Mouse (Mus musculus): ENCODE measurements around the gene Cyb5r3. TPM values are rescaled to one million over a fixed set of nuclear protein-coding genes. Genes with fewer than 3 reads are reported as not detected.

Gene Cyb5r3
- polyA plus RNA-seq, 1 experiment from 2014 or later: 121 TPM

- Histone ChIP-seq H3K4me2 (ENCODE audit: low read length) (peak overlapping the region; percentile 80), H3K27ac (ENCODE audit: low read length) (peak overlapping the region; percentile 91), H3K4me3 (ENCODE audit: low read depth, low read length) (peak overlapping the region; percentile 98), H3K36me3 (ENCODE audit: control insufficient read depth, insufficient read depth, low read length) (no peaks in the 10 kb centered on the region), H3K9me3 (replicated peaks; ENCODE audit: control insufficient read depth, low read length, poor library complexity, severe bottlenecking) (no peaks in the 10 kb centered on the region), H3K27me3 (ENCODE audit: control insufficient read depth, insufficient read depth, low read depth, low read length) (no peaks in the 10 kb centered on the region), H3K4me1 (ENCODE audit: control insufficient read depth, insufficient read depth, low read length) (peaks cover 17% of the 10 kb centered on the region), H3K9ac (ENCODE audit: low read depth, low read length) (peak overlapping the region; percentile 96)
- ATAC-seq: peak; percentile 98
- WGBS: 1% methylated on average over 66 of the region's 67 CpGs
Measured at GRCm38 (mm10) chr15:83171712-83172481, 495 bp downstream of the Cyb5r3 start.

GRCm38 (mm10) chr15:83170956-83171659 is 1.3 kb downstream of the Cyb5r3 start:
- WGBS: 54% methylated on average over 8 of the region's 8 CpGs
- Histone ChIP-seq H3K9me3 (replicated peaks; ENCODE audit: control insufficient read depth, low read length, poor library complexity, severe bottlenecking) (no peaks in the 10 kb centered on the region), H3K27ac (ENCODE audit: low read length) (peak overlapping the region; percentile 91; the same call in 1 of the 2 replicates), H3K4me2 (ENCODE audit: low read length) (peak overlapping the region; percentile 80), H3K36me3 (ENCODE audit: control insufficient read depth, insufficient read depth, low read length) (no peaks in the 10 kb centered on the region), H3K9ac (ENCODE audit: low read depth, low read length) (peak overlapping the region; percentile 96), H3K4me3 (ENCODE audit: low read depth, low read length) (peak overlapping the region; percentile 98), H3K27me3 (ENCODE audit: control insufficient read depth, insufficient read depth, low read depth, low read length) (no peaks in the 10 kb centered on the region), H3K4me1 (ENCODE audit: control insufficient read depth, insufficient read depth, low read length) (peaks cover 17% of the 10 kb centered on the region)
- no peak for ATAC-seq

GRCm38 (mm10) chr15:83169772-83170722 is 2.3 kb downstream of the Cyb5r3 start:
- Histone ChIP-seq H3K4me1 (ENCODE audit: control insufficient read depth, insufficient read depth, low read length) (peaks cover 17% of the 10 kb centered on the region), H3K9ac (ENCODE audit: low read depth, low read length) (no peak overlapping the region), H3K27me3 (ENCODE audit: control insufficient read depth, insufficient read depth, low read depth, low read length) (no peaks in the 10 kb centered on the region), H3K4me3 (ENCODE audit: low read depth, low read length) (no peak overlapping the region), H3K36me3 (ENCODE audit: control insufficient read depth, insufficient read depth, low read length) (0 out of 2 replicates have a peak, but pooled peaks cover under 1% of the 10 kb centered on the region), H3K9me3 (replicated peaks; ENCODE audit: control insufficient read depth, low read length, poor library complexity, severe bottlenecking) (no peaks in the 10 kb centered on the region), H3K4me2 (ENCODE audit: low read length) (no peak overlapping the region), H3K27ac (ENCODE audit: low read length) (no peak overlapping the region)
- ATAC-seq: no peak
- WGBS: 86% methylated on average over 8 of the region's 8 CpGs

GRCm38 (mm10) chr15:83168875-83169771 is 3.3 kb downstream of the Cyb5r3 start:
- Histone ChIP-seq H3K9ac (ENCODE audit: low read depth, low read length) (no peak overlapping the region), H3K27ac (ENCODE audit: low read length) (no peak overlapping the region), H3K4me2 (ENCODE audit: low read length) (no peak overlapping the region), H3K36me3 (ENCODE audit: control insufficient read depth, insufficient read depth, low read length) (0 out of 2 replicates have a peak, but pooled peaks cover 3% of the 10 kb centered on the region), H3K4me3 (ENCODE audit: low read depth, low read length) (no peak overlapping the region), H3K27me3 (ENCODE audit: control insufficient read depth, insufficient read depth, low read depth, low read length) (no peaks in the 10 kb centered on the region), H3K4me1 (ENCODE audit: control insufficient read depth, insufficient read depth, low read length) (peaks cover 17% of the 10 kb centered on the region), H3K9me3 (replicated peaks; ENCODE audit: control insufficient read depth, low read length, poor library complexity, severe bottlenecking) (no peaks in the 10 kb centered on the region)
- ATAC-seq: no peak
- WGBS: 75% methylated on average over 7 of the region's 7 CpGs

GRCm38 (mm10) chr15:83168311-83168710 is 4.1 kb downstream of the Cyb5r3 start:
- 0 out of 2 replicates have a peak, but pooled peaks cover 3% of the 10 kb centered on the region for H3K36me3 ChIP-seq (ENCODE audit: control insufficient read depth, insufficient read depth, low read length)
- H3K4me3 ChIP-seq (ENCODE audit: low read depth, low read length): no peak overlapping the region
- H3K9ac ChIP-seq (ENCODE audit: low read depth, low read length): no peak overlapping the region
- 85% methylated on average over 3 of the region's 3 CpGs for WGBS
- H3K27me3 ChIP-seq (ENCODE audit: control insufficient read depth, insufficient read depth, low read depth, low read length): no peaks in the 10 kb centered on the region
- no peak overlapping the region for H3K27ac ChIP-seq (ENCODE audit: low read length)
- H3K4me1 ChIP-seq (ENCODE audit: control insufficient read depth, insufficient read depth, low read length): peaks cover 17% of the 10 kb centered on the region
- ATAC-seq: no peak
- no peak overlapping the region for H3K4me2 ChIP-seq (ENCODE audit: low read length)
- H3K9me3 ChIP-seq (replicated peaks; ENCODE audit: control insufficient read depth, low read length, poor library complexity, severe bottlenecking): no peaks in the 10 kb centered on the region

- H3K4me2 ChIP-seq (ENCODE audit: low read length): no peak overlapping the region
- no peak for ATAC-seq
- 0 out of 2 replicates have a peak, but pooled peaks cover 3% of the 10 kb centered on the region for H3K36me3 ChIP-seq (ENCODE audit: control insufficient read depth, insufficient read depth, low read length)
- peaks cover 10% of the 10 kb centered on the region for H3K4me1 ChIP-seq (ENCODE audit: control insufficient read depth, insufficient read depth, low read length)
- H3K27ac ChIP-seq (ENCODE audit: low read length): no peak overlapping the region
- H3K9ac ChIP-seq (ENCODE audit: low read depth, low read length): no peak overlapping the region
- H3K9me3 ChIP-seq (replicated peaks; ENCODE audit: control insufficient read depth, low read length, poor library complexity, severe bottlenecking): no peaks in the 10 kb centered on the region
- WGBS: 95% methylated on average over 8 of the region's 8 CpGs
- H3K4me3 ChIP-seq (ENCODE audit: low read depth, low read length): no peak overlapping the region
- no peaks in the 10 kb centered on the region for H3K27me3 ChIP-seq (ENCODE audit: control insufficient read depth, insufficient read depth, low read depth, low read length)
Measured at GRCm38 (mm10) chr15:83167550-83168065, 4.8 kb downstream of the Cyb5r3 start.

GRCm38 (mm10) chr15:83167126-83167525 is 5.3 kb downstream of the Cyb5r3 start:
- Histone ChIP-seq H3K9me3 (replicated peaks; ENCODE audit: control insufficient read depth, low read length, poor library complexity, severe bottlenecking) (no peaks in the 10 kb centered on the region), H3K9ac (ENCODE audit: low read depth, low read length) (no peak overlapping the region), H3K36me3 (ENCODE audit: control insufficient read depth, insufficient read depth, low read length) (0 out of 2 replicates have a peak, but pooled peaks cover 3% of the 10 kb centered on the region), H3K4me1 (ENCODE audit: control insufficient read depth, insufficient read depth, low read length) (peaks cover 8% of the 10 kb centered on the region), H3K4me2 (ENCODE audit: low read length) (no peak overlapping the region), H3K27ac (ENCODE audit: low read length) (no peak overlapping the region), H3K4me3 (ENCODE audit: low read depth, low read length) (no peak overlapping the region), H3K27me3 (ENCODE audit: control insufficient read depth, insufficient read depth, low read depth, low read length) (no peaks in the 10 kb centered on the region)
- WGBS: 85% methylated on average over 5 of the region's 5 CpGs
- no peak for ATAC-seq

GRCm38 (mm10) chr15:83166642-83167041 is 5.8 kb downstream of the Cyb5r3 start:
- peaks cover 8% of the 10 kb centered on the region for H3K4me1 ChIP-seq (ENCODE audit: control insufficient read depth, insufficient read depth, low read length)
- H3K36me3 ChIP-seq (ENCODE audit: control insufficient read depth, insufficient read depth, low read length): peaks cover 6% of the 10 kb centered on the region; the same call in 1 of the 2 replicates
- H3K4me3 ChIP-seq (ENCODE audit: low read depth, low read length): no peak overlapping the region
- no peak overlapping the region for H3K4me2 ChIP-seq (ENCODE audit: low read length)
- H3K27ac ChIP-seq (ENCODE audit: low read length): no peak overlapping the region
- no peaks in the 10 kb centered on the region for H3K27me3 ChIP-seq (ENCODE audit: control insufficient read depth, insufficient read depth, low read depth, low read length)
- H3K9me3 ChIP-seq (replicated peaks; ENCODE audit: control insufficient read depth, low read length, poor library complexity, severe bottlenecking): no peaks in the 10 kb centered on the region
- ATAC-seq: no peak
- 98% methylated on average over 3 of the region's 3 CpGs for WGBS
- no peak overlapping the region for H3K9ac ChIP-seq (ENCODE audit: low read depth, low read length)

All from midbrain, embryonic 16.5 days (tissue).